Mouse (Mus musculus) leukemia stem cell, adult 10-12 weeks (primary cell): Measurements from ENCODE around the gene Tmem178. TPM values are rescaled to one million over a fixed set of nuclear protein-coding genes. Genes with fewer than 3 reads are reported as not detected.

Experiments used
- polyA plus RNA-seq: library from polyadenylated mRNA; stranded (reverse); fragments of >175 nt; gene quantifications from 2 replicates; pipeline ENCODE4 v1.2.3, GENCODE M21; 2012; ENCODE audit warnings: low replicate concordance

Tmem178 gene
- not detected in 2 replicates for polyA plus RNA-seq

DNA sequence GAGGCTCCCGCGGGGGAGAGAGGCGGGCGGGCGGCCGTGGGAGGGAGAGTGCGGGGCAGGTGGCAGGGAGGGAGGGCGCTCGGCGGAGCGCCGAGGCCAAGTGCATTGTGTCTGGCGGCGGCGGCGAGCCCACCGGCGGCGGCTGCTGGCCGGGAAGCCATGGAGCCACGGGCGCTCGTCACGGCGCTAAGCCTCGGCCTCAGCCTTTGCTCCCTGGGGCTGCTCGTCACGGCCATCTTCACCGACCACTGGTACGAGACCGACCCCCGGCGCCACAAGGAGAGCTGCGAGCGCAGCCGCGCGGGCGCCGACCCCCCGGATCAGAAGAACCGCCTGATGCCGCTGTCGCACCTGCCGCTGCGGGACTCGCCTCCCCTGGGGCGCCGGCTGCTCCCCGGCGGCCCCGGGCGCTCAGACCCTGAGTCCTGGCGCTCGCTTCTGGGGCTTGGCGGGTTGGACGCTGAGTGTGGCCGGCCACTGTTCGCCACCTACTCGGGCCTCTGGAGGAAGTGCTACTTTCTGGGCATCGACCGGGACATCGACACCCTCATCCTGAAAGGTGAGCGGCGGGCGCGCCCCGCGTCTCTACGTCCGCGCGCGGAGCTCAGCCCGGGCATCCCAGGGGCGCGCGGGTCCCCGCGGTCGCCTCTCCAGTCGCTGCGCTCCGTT is at the start of gene Tmem178:
Gene Tmem178, plus strand, starts transcription at position 103 of the 669 bp plus-strand sequence.

Other genes with a start within 250 kb of the Tmem178 start
- gene Map4k3, start 216.1 kb upstream of the Tmem178 start, polyA plus RNA-seq: 2.0 and 2.6 TPM in 2 replicates
- gene Thumpd2, start 120.5 kb downstream of the Tmem178 start, polyA plus RNA-seq: 0.16 and 0.56 TPM in 2 replicates